Mouse (Mus musculus): Measurements from ENCODE around the gene Phox2a.
A peak's percentile ranks its signal among the peaks of the same experiment; 100 is the strongest.

The Phox2a gene

DNA sequence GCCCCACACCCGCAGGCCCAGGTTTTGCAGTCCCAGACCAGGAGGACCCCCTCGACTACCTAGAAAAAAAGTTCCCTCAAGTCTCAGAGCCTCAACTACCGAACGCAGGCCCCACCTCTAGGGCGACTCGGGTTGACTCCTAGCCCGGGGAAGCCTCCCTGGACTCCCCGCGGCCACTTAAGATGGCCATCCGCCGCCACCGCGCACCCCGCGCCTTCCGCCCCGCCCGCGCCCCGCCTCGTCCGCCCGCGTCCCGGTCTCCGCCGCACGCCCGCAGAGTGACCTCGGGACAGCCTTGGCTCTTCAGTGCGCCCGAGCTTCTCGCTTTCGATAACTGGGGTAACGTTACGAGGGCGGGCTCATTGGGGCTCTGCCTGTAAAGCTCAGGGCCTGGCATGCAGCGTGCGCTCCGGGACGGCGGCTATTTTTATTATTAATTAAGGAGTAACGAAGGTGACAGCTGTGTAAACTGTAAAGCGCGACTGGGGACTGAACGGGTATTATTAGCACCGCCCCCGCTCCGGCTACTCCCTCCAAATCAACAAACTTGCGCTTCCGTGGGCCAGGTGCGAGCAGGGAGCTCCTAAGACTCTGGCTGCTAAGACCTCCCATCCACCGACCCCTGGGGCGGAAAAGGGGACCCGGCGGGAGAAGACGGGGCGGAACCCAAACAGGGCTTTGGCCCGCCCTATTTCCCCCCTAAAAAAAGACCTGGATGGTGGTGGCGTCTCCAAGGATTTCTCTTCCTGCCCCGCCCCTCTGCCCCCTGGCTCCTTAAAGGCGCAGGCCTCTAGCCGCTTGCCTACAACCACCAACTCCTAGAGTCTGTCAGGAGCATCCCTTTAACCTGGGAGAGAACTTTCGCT is 19.7 kb downstream of the Phox2a start, which contains the start of gene Inppl1:
Inppl1 (minus strand) TSS at position 624 of the 866 bp plus-strand sequence.
- DNase-seq: peak; percentile 23

GRCm38 (mm10) chr7:101844186-101844585 is 26.1 kb downstream of the Phox2a start:
- DNase-seq: no peak

- no peak for DNase-seq
Measured at GRCm38 (mm10) chr7:101847934-101848333, 29.8 kb downstream of the Phox2a start.

GRCm38 (mm10) chr7:101851689-101852088 is 33.6 kb downstream of the Phox2a start:
- DNase-seq: no peak

- DNase-seq: no peak
Measured at GRCm38 (mm10) chr7:101852846-101853245, 34.7 kb downstream of the Phox2a start.

DNA sequence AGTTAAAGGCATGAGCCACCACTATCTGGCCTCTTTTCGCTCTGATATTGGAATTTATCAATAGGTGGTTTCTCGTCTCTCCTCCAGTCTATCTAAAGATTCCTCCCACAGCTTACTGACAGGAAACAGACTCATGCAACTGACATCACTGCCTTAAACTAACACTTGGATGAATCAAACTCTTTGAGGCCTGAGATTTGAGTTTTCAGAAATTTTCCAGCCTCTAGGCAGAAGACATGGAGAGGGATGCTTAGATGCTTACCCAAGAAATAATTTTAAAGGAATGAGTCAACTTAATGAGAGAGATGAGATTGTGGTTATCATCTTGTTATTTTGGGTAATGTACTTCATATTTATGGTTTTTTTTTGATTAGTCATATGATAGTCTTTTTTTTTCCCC is 35.7 kb downstream of the Phox2a start:
- DNase-seq: no peak

- DNase-seq: no peak
Measured at GRCm38 (mm10) chr7:101857094-101857493, 39.0 kb downstream of the Phox2a start, which contains the start of gene Folr2. Folr2 (minus strand) TSS chr7:101857194.

GRCm38 (mm10) chr7:101858362-101858761 is 40.2 kb downstream of the Phox2a start:
- no peak for DNase-seq

- DNase-seq: no peak
Measured at GRCm38 (mm10) chr7:101860978-101861377, 42.9 kb downstream of the Phox2a start.

DNA sequence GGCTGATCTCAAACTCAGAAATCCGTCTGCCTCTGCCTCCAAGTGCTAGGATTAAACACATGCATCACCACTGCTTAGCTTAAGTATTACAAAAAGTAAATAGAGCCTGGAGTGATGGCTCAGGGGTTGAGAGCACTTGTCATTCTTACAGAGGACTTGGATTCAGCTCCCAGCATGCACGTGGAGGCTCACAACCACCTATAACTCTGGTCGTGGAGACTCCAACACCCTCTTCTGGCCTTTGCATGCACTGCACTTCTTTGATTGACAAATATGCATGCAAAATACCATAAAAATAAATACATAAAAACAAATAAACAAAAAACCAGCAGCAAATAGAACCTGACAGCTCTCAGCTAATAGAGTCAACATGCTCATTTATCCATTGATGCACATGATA is 44.2 kb downstream of the Phox2a start:
- no peak for DNase-seq

DNA sequence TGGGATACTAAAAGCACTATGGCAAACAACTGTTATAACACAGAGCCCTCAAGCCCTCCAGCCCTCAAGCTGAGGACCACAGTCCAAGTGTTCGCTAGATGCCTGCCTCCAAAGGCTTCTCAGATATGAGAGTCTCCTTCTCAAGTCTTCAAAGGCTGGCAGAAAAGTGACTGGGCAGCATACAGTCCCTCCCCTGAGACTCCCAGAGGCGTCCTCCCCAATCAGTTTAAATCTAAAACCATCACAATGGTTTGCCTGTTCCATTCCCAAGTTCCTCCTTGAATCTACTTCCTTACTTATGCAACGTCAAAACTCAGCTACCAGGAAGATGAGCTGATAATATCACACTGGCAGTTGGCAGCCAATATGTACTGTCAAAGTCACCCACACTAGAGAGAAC is 45.3 kb downstream of the Phox2a start, which contains the start of gene Anapc15:
Anapc15 (plus strand) TSS at position 301 of the 400 bp plus-strand sequence.
- DNase-seq: no peak

- DNase-seq: no peak
Measured at GRCm38 (mm10) chr7:101866491-101867265, 48.6 kb downstream of the Phox2a start.

DNA sequence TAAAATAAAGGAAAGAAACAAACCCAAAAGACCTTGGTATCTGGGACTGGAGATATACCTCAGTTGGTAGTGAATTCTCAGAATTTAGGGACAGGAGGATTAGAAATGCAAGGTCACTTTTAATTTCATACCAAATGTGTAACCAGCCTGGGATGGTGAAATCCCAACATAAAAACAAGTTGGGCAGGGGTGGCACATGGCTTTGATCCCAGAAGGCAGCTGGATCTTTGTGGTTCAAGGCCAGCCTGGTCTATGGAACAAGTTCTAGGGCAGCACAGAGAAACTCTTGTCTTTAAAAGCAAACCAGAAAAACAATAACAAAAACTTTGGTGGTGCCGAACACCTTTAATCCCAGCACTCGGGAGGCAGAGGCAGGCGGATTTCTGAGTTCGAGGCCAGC is 49.4 kb downstream of the Phox2a start:
- DNase-seq: no peak

DNA sequence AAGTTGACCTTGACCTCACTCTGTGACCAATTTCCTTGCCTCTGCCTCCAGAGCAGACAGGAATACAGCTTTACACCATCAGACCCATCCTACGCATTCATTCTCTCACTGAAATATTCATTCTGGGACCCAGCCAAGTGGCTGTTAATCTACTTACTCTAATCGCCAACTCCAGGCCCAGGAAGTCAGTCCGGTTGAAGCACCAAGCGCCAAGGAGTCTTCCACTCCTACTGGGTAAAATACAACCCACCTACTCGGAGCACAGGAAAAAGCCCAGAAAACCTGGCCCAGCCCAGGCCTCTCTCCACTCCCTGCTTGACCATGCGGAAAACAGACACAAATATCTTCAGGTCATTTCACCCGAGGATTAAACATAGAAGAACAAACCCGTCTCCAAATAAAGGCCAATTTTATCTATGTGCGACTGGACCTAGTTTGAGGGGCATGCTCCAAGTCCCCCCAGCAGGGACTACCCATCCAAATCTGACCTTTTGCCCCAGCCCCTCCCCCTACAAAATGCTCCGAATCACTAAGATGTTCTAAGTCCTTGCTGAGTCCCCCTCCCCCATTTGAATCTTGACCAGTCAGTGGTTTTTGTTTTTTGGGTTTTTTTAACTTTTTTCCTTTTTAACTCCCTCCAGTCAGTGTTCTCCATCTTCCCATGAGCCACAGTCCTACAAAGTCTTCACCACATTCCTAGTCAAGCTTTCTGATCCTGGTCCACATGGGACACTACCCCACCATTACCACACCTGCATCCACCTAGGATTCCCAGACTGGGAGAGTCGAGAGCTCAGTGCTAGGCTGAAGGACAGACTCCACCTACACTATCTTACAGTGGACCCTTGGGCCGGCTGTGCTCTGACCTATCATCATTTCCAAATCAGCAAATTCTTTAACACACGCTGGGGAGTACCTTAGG is 50.4 kb downstream of the Phox2a start:
- no peak for DNase-seq

DNA sequence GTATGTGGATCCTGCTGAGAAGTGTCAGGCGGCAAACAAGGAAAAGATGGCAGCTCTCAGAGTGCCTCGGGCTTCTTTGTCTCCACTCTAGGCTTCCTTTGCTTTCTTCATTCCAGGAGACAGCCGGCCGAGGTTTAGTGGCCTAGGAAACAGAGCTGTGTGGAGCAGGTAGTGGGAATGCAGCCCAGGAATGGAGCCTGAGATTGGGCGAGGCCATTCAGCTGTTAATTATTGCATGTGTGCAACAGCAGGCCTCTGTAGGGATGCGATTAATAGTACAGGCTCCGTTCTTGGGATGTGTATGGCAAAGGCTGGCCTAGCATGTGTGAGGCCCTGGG is 51.0 kb downstream of the Phox2a start:
- no peak for DNase-seq

DNA sequence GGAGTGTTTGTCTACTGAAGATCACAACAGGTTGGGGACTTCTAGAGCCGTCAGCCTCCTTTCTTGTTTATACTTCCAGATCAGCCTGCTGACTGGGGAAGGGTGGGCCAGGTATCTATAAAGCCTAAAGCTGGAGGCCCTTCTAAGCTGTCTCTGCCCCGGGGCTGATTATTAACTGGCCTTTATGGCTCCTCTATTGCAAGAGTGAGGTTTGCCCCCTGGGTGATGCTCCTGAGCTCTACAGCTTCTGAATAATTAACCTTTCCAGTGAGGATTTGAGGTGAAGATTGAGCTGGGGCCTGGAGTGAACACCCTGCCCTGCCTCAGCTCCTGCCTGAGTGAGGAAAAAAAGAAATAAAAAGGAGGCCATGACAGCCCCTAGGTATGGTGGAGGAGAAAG is 52.5 kb downstream of the Phox2a start, which contains the start of gene Folr1:
Folr1 (minus strand) TSS at position 160 of the 400 bp plus-strand sequence.
- no peak for DNase-seq

GRCm38 (mm10) chr7:101871296-101871695 is 53.2 kb downstream of the Phox2a start:
- DNase-seq: no peak
